Mouse (Mus musculus) neural tube, embryonic 13.5 days (tissue): ENCODE measurements around the gene Bmpr1a. TPM values are rescaled to one million over a fixed set of nuclear protein-coding genes. Genes with fewer than 3 reads are reported as not detected.

Experiments
- ATAC-seq: fragments of 200-750 bp; cut with Nextera tagmentation; 2 replicates; pipeline ENCODE4 v1.8.0; 2017; ENCODE audit warnings: low read depth, mild to moderate bottlenecking, moderate TSS enrichment, moderate library complexity
- H3K27ac ChIP-seq: fragments of 300-500 bp; sonication (generic); replicated peaks from 2 replicates; pipeline ENCODE4 v1.5.1; 2015; ENCODE audit warnings: moderate library complexity, mild to moderate bottlenecking, inconsistent platforms
- H3K27me3 ChIP-seq: fragments of 300-500 bp; sonication (generic); 2 replicates; pipeline ENCODE4 v1.6.1; 2015; ENCODE audit warnings: mild to moderate bottlenecking, inconsistent platforms
- H3K36me3 ChIP-seq: fragments of 300-500 bp; sonication (generic); 2 replicates; pipeline ENCODE4 v1.6.1; 2015; ENCODE audit warnings: mild to moderate bottlenecking, inconsistent platforms
- H3K4me1 ChIP-seq: fragments of 300-500 bp; sonication (generic); replicated peaks from 2 replicates; pipeline ENCODE4 v1.6.1; 2015; ENCODE audit warnings: inconsistent platforms
- H3K4me2 ChIP-seq: fragments of 300-500 bp; sonication (generic); 2 replicates; pipeline ENCODE4 v1.6.1; 2015; ENCODE audit warnings: inconsistent platforms, mild to moderate bottlenecking, moderate library complexity
- H3K4me3 ChIP-seq: fragments of 300-500 bp; sonication (generic); 2 replicates; pipeline ENCODE4 v1.5.1; 2015; ENCODE audit warnings: mild to moderate bottlenecking, inconsistent platforms
- H3K9ac ChIP-seq: fragments of 300-500 bp; sonication (generic); 2 replicates; pipeline ENCODE4 v1.6.1; 2015; ENCODE audit warnings: moderate library complexity, mild to moderate bottlenecking, inconsistent platforms
- H3K9me3 ChIP-seq: fragments of 300-500 bp; sonication (generic); 2 replicates; pipeline ENCODE4 v1.6.1; 2016; ENCODE audit warnings: inconsistent platforms
- WGBS: fragments of 180-500 bp; shearing (Covaris S2); methylation state at CpG from one replicate; pipeline ENCODE4 v1.1.7; 2015; 5-methylcytosine and 5-hydroxymethylcytosine counted together
- polyA plus RNA-seq: library from polyadenylated mRNA; unstranded; fragments of >200 nt; fragmentation: Nextera tagmentation; extraction: Ambion mirVana; gene quantifications from 2 replicates; pipeline ENCODE4 v1.2.1, GENCODE M21; 2015

The Bmpr1a gene
- polyA plus RNA-seq, 1 experiment from 2014 or later, result 22.6 TPM

- Histone ChIP-seq H3K9ac (no peak overlapping the region), H3K27ac (no peak overlapping the region), H3K4me2 (no peak overlapping the region), H3K4me3 (no peak overlapping the region), H3K4me1 (no peaks in the 10 kb centered on the region), H3K9me3 (0 out of 2 replicates have a peak, but pooled peaks cover 6% of the 10 kb centered on the region), H3K36me3 (no peaks in the 10 kb centered on the region), H3K27me3 (no peaks in the 10 kb centered on the region)
- no peak for ATAC-seq
- 82% methylated on average over 8 of the region's 8 CpGs for WGBS
These were observed 25.7 kb upstream of the Bmpr1a start for GRCm38 (mm10) chr14:34528804-34529203.

GRCm38 (mm10) chr14:34522701-34523100, 19.6 kb upstream of the Bmpr1a start, which contains the start of gene 9230112D13Rik:
Gene 9230112D13Rik, minus strand, starts transcription at chr14:34522801.
- H3K4me3 ChIP-seq, result no peak within 1 kb of the TSS
- H3K4me2 ChIP-seq, result no peak within 1 kb of the TSS
- H3K9ac ChIP-seq, result no peak within 1 kb of the TSS
- H3K9me3 ChIP-seq, result no peaks in the 10 kb centered on the region; the same call in 1 of the 2 replicates
- H3K27me3 ChIP-seq, result no peaks in the 10 kb centered on the region
- no peak within 1 kb of the TSS for H3K27ac ChIP-seq
- H3K4me1 ChIP-seq, result no peaks in the 10 kb centered on the region
- H3K36me3 ChIP-seq, result no peaks in the 10 kb centered on the region
- no peak for ATAC-seq
- WGBS, result 87% methylated on average over 8 of the region's 8 CpGs

DNA sequence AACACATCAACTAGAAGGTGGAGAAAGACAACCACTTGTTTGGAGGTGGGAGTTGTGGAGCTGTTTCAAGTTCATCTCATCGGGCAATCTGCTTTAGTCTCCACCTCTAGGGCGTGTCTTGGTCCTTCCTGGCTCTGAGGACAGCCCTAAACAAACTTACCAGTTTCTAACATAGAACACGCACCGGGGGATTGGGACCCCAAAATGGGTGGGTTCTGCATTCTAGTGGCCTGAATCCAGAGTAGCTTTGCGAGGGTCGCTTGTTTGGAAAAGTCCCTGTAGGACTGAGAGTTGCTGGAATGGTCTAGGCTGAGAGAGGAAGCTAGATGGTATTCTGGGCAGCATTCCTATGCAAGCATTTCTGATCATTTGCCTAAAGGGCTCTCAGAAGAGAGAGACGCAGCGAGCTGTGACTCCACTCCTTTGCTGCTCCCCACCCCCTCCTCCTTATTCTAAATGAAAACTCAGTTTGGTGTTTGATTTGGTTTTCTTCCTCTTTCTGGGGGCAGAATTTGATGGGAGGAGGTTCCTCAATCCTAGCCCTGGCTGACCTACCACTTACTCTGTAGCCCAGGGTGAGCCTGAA, 14.9 kb upstream of the Bmpr1a start:
- no peaks in the 10 kb centered on the region for H3K4me1 ChIP-seq
- H3K9ac ChIP-seq, result no peak overlapping the region
- no peaks in the 10 kb centered on the region for H3K36me3 ChIP-seq
- no peak for ATAC-seq
- H3K4me2 ChIP-seq, result no peak overlapping the region
- H3K27me3 ChIP-seq, result no peaks in the 10 kb centered on the region
- H3K4me3 ChIP-seq, result no peak overlapping the region
- no peak overlapping the region for H3K27ac ChIP-seq
- H3K9me3 ChIP-seq, result no peaks in the 10 kb centered on the region; the same call in 1 of the 2 replicates
- 86% methylated on average over 8 of the region's 8 CpGs for WGBS

DNA sequence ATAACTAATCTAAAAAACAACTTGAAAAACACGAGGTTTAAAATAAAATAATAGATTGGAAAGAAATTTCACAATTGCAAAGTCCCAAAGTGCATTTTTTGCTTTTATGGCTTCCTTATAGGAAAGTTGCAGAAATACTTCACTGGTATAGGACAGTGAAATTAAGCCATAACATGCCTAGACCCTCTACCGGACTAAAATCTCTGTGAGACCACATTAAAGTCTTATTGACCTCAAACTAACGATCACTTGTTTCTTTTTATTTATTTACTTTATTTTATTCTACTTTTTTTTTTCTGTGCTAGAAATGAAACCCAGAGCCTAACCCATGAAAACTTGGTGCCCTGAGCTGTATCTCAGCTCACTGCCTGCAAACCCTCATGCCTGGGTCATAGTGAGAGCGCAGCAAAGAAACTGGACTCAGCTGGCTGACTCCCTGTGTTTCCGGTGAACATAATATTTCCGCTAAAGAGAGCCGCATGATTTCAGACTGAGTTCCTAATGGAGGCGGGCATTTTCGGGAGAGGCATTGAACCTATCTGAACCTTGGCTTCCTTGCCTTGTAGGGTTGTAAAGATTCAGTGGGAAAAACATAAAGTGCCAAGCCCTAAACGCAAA, 13.9 kb upstream of the Bmpr1a start:
- 89% methylated on average over 10 of the region's 10 CpGs for WGBS

DNA sequence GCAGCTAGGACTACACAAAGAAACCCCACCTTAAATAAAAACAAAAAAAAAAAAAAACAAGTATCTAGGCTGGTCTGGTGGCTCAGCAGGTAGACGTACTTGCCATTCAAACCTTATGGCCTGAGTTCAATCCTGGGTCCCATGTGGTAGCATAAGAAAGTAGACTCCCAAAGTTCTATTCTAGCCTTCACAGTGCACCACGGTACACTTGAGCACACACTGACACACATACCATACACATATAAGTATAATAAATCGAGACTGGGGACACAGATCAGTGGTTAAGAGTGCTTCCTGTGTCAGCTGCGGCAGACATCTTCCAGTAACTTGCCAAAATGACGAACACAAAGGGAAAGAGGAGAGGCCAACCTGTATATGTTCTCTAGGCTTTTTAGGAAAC, 12.7 kb upstream of the Bmpr1a start:
- no peaks in the 10 kb centered on the region for H3K4me1 ChIP-seq
- no peak overlapping the region for H3K27ac ChIP-seq
- no peak overlapping the region for H3K4me2 ChIP-seq
- no peak overlapping the region for H3K9ac ChIP-seq
- H3K9me3 ChIP-seq, result no peaks in the 10 kb centered on the region
- H3K4me3 ChIP-seq, result no peak overlapping the region
- H3K27me3 ChIP-seq, result no peaks in the 10 kb centered on the region
- ATAC-seq, result no peak
- no peaks in the 10 kb centered on the region for H3K36me3 ChIP-seq
- WGBS, result 91% methylated on average over 5 of the region's 5 CpGs

More for the DNA sequence above, 13.9 kb upstream of the Bmpr1a start:
- Histone ChIP-seq H3K4me1 (no peaks in the 10 kb centered on the region), H3K9me3 (no peaks in the 10 kb centered on the region; the same call in 1 of the 2 replicates), H3K4me2 (no peak overlapping the region), H3K36me3 (no peaks in the 10 kb centered on the region), H3K9ac (no peak overlapping the region), H3K4me3 (no peak overlapping the region), H3K27me3 (no peaks in the 10 kb centered on the region), H3K27ac (no peak overlapping the region)
- ATAC-seq, result no peak

DNA sequence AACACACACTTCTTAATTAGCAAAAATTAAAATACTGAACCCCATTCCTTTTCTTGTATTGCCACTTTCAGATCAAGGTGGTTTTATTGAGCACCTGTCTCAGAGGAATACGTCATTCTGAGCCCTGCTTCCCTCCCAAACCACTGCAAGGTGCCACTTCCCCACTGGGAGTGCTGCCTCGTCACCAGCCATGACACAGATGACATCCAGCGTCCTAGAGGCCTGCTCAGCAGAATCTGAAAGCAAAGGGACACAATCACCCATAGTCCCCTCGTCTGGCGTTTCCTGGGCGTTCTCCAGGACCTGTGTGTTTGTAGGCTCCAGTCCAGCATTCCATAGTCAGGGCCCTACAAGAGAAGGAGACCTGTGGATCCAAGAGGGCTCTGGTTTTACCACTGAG, 11.0 kb upstream of the Bmpr1a start:
- H3K36me3 ChIP-seq, result no peaks in the 10 kb centered on the region
- peaks cover under 1% of the 10 kb centered on the region; the same call in 1 of the 2 replicates for H3K4me1 ChIP-seq
- no peak overlapping the region for H3K27ac ChIP-seq
- H3K27me3 ChIP-seq, result no peaks in the 10 kb centered on the region
- H3K4me2 ChIP-seq, result no peak overlapping the region
- no peak overlapping the region for H3K4me3 ChIP-seq
- no peak for ATAC-seq
- no peaks in the 10 kb centered on the region for H3K9me3 ChIP-seq
- no peak overlapping the region for H3K9ac ChIP-seq
- WGBS, result 50% methylated on average over 6 of the region's 6 CpGs

DNA sequence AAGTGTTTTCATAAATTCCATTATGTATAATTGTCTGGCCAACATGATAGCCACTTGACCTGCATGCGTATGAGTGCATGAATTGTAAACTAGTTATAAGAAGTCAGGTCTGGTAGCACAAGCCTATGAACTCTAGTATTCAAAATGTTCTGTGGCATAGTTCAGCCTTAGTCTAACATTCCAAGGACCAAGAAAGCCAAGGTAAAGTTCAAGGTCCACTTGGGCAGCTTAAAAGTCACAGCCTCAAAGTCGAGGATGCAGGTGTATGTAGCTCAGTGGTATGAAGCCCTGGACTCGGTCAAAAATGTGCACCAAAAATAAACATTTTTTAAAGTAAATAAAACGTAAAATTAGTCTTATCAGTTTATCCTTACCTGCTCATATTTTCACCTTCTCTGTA, 9.5 kb upstream of the Bmpr1a start:
- Histone ChIP-seq H3K4me1 (peaks cover 14% of the 10 kb centered on the region), H3K27me3 (no peaks in the 10 kb centered on the region), H3K9me3 (no peaks in the 10 kb centered on the region), H3K36me3 (no peaks in the 10 kb centered on the region), H3K27ac (no peak overlapping the region), H3K4me2 (no peak overlapping the region), H3K9ac (no peak overlapping the region), H3K4me3 (no peak overlapping the region)
- no peak for ATAC-seq
- WGBS, result 83% methylated on average over 4 of the region's 4 CpGs

DNA sequence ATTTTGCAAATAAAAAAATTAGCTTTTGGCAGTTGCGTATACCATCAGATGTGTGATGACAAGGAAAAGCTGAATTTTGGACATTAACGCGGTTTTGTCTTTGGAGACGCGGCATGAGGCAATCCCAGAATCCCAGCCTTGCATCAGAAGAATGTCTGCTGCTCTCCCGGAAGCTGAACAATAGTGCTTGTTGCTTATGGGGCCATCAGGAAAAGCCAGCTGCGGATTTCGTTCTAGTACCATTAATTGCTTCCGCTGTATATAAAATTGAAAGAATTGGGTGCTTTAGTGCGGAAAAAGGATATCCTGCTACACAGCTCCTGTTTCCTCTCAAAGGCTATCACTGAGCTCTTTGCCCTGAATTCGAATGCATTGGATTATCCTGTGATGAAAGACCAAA, 8.8 kb upstream of the Bmpr1a start:
- Histone ChIP-seq H3K36me3 (no peaks in the 10 kb centered on the region), H3K27me3 (no peaks in the 10 kb centered on the region), H3K9ac (no peak overlapping the region), H3K9me3 (no peaks in the 10 kb centered on the region), H3K4me3 (no peak overlapping the region), H3K4me1 (peaks cover 14% of the 10 kb centered on the region), H3K27ac (no peak overlapping the region), H3K4me2 (no peak overlapping the region)
- WGBS, result 70% methylated on average over 11 of the region's 11 CpGs
- no peak for ATAC-seq

GRCm38 (mm10) chr14:34508842-34509439, 5.8 kb upstream of the Bmpr1a start:
- ATAC-seq, result no peak
- Histone ChIP-seq H3K4me2 (no peak overlapping the region), H3K9me3 (no peaks in the 10 kb centered on the region), H3K9ac (no peak overlapping the region), H3K27me3 (0 out of 2 replicates have a peak, but pooled peaks cover 3% of the 10 kb centered on the region), H3K4me3 (no peak overlapping the region), H3K36me3 (no peaks in the 10 kb centered on the region), H3K4me1 (peaks cover 16% of the 10 kb centered on the region), H3K27ac (no peak overlapping the region)
- 54% methylated on average over 7 of the region's 7 CpGs for WGBS

DNA sequence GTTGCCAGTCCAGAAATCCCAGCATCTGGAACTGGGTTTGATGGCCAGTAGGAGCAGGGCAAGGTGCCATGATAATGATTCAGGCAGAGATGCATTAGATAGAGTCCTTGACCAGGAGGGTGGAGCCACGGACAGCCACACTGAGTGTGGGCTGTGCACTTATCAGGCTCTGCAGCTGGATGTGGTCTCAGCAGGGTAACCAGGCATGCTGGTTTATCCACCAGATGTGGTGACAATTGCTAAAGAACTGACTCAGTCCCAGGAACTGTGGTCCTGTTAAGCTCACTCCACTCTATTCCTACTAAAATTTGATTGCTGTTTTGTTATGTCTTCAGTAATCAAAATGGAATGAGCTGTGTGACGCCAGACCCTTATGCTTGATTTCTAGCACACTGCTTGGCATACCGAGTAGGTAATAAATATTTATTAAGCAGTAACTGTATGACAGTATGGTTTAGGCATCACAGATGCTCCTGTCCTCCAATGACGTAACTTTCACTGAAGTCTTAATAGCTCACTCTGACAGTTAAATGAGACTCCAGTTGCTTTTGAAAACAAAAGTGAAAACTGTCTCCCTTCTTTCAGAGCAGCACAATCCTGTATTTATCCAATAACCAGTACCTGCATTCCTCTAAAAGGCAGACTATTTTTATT, 5.2 kb upstream of the Bmpr1a start:
- WGBS, result 26% methylated on average over 4 of the region's 4 CpGs
- no peak overlapping the region for H3K9ac ChIP-seq
- no peak overlapping the region for H3K4me3 ChIP-seq
- no peak overlapping the region for H3K27ac ChIP-seq
- peaks cover 21% of the 10 kb centered on the region for H3K4me1 ChIP-seq
- ATAC-seq, result peak; percentile 28; the same call in 1 of the 2 replicates
- H3K27me3 ChIP-seq, result 0 out of 2 replicates have a peak, but pooled peaks cover 3% of the 10 kb centered on the region
- no peaks in the 10 kb centered on the region for H3K36me3 ChIP-seq
- no peak overlapping the region for H3K4me2 ChIP-seq
- H3K9me3 ChIP-seq, result no peaks in the 10 kb centered on the region

DNA sequence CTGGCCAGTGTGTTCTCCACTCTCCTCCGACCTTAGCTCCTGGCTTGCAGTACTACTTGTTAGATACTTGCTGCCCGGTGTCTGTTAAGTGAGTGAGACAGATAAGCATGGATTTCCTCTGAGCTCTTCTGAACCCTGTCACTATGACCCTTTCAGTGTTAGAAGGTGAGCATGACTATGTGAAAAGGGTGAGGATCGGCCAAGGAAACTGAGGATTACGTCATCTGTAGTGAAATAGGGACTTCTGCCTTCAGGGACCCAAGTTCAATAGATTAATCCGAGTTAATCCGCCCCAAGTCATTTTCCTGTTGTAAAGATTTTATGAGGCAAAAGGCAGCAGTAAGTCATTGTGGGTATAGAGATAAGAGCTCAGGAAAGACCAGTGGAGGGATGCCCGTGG, 2.2 kb upstream of the Bmpr1a start:
- Histone ChIP-seq H3K4me3 (no peak overlapping the region), H3K27ac (no peak overlapping the region), H3K4me2 (no peak overlapping the region), H3K27me3 (0 out of 2 replicates have a peak, but pooled peaks cover 3% of the 10 kb centered on the region), H3K4me1 (peaks cover 32% of the 10 kb centered on the region), H3K9ac (no peak overlapping the region), H3K9me3 (no peaks in the 10 kb centered on the region), H3K36me3 (no peaks in the 10 kb centered on the region)
- 80% methylated on average over 7 of the region's 7 CpGs for WGBS
- no peak for ATAC-seq

GRCm38 (mm10) chr14:34504377-34504776, 1.2 kb upstream of the Bmpr1a start:
- H3K36me3 ChIP-seq, result no peaks in the 10 kb centered on the region
- no peak overlapping the region for H3K27ac ChIP-seq
- no peak overlapping the region for H3K9ac ChIP-seq
- no peak for ATAC-seq
- H3K4me3 ChIP-seq, result no peak overlapping the region
- 0 out of 2 replicates have a peak, but pooled peaks cover 3% of the 10 kb centered on the region for H3K27me3 ChIP-seq
- WGBS, result 90% methylated on average over 5 of the region's 5 CpGs
- H3K9me3 ChIP-seq, result no peaks in the 10 kb centered on the region
- H3K4me2 ChIP-seq, result no peak overlapping the region
- peaks cover 42% of the 10 kb centered on the region for H3K4me1 ChIP-seq
